Mouse (Mus musculus) CH12.LX (cell line): Measurements from ENCODE around the gene Vamp2. TPM values are rescaled to one million over a fixed set of nuclear protein-coding genes. Genes with fewer than 3 reads are reported as not detected.

Experiments
- DNase-seq: peaks from one replicate; pipeline ENCODE4 v3.0.0-alpha.2; 2013; ENCODE audit errors: extremely low read depth
- H3K27ac ChIP-seq: 2 replicates; pipeline ENCODE4 v1.5.1; 2012; ENCODE audit warnings: low read depth, mild to moderate bottlenecking, control low read depth, moderate library complexity; ENCODE audit not compliant: insufficient read depth
- H3K27me3 ChIP-seq: replicated peaks from 2 replicates; pipeline ENCODE3; 2012; ENCODE audit warnings: inconsistent platforms
- H3K36me3 ChIP-seq, 2 experiments: replicated peaks in 1 of 2; 2 replicates each; pipeline versions ENCODE3 to v1.6.1; 2012; ENCODE audit warnings: inconsistent platforms in 1 of 2, low read length in 1 of 2, mild to moderate bottlenecking in 1 of 2, mixed read lengths in 1 of 2, moderate library complexity in 1 of 2; ENCODE audit not compliant: control insufficient read depth in 1 of 2, insufficient read depth in 1 of 2
- H3K4me1 ChIP-seq, 2 experiments: 2 replicates each; pipeline ENCODE4 v1.6.1; 2012; ENCODE audit warnings: inconsistent platforms in 1 of 2, moderate library complexity in 1 of 2; ENCODE audit not compliant: insufficient read depth in 2 of 2, control insufficient read depth in 1 of 2
- H3K4me2 ChIP-seq: 2 replicates; pipeline ENCODE4 v1.6.1; 2012; ENCODE audit warnings: low read depth, mild to moderate bottlenecking, control low read depth; ENCODE audit not compliant: poor library complexity, insufficient read depth, severe bottlenecking
- H3K4me3 ChIP-seq, 3 experiments: fragments of 150-350 bp in 1 of 3; sonication (generic) in 1 of 3; replicated peaks in 1 of 3; 2 replicates each; pipeline versions ENCODE3 to v1.5.1; 2011 to 2012; ENCODE audit warnings: low read depth in 2 of 3, low read length in 2 of 3, mild to moderate bottlenecking in 2 of 3, moderate library complexity in 2 of 3, control low read depth in 1 of 3, improper control_type of control experiment in 1 of 3, inconsistent platforms in 1 of 3, mixed read lengths in 1 of 3; ENCODE audit not compliant: poor library complexity in 1 of 3
- H3K79me2 ChIP-seq: replicated peaks from 2 replicates; pipeline ENCODE4 v1.6.1; 2012; ENCODE audit warnings: mild to moderate bottlenecking, moderate library complexity; ENCODE audit not compliant: control insufficient read depth, poor library complexity, insufficient read depth, severe bottlenecking; ENCODE audit errors: extremely low read depth
- H3K9ac ChIP-seq: 2 replicates; pipeline ENCODE4 v1.6.1; 2012; ENCODE audit warnings: low read depth, mild to moderate bottlenecking, control low read depth, moderate library complexity; ENCODE audit not compliant: insufficient read depth
- H3K9me3 ChIP-seq: replicated peaks from 2 replicates; pipeline ENCODE3; 2012; ENCODE audit warnings: low read length, inconsistent platforms, mixed read lengths
- BHLHE40 ChIP-seq: IDR thresholded peaks from 2 replicates; pipeline ENCODE4 v1.6.1; 2011; ENCODE audit warnings: mild to moderate bottlenecking, low read depth, low read length, improper control_type of control experiment
- CTCF ChIP-seq, 2 experiments: IDR thresholded peaks in 1 of 2; conservative IDR thresholded peaks in 1 of 2; 2 replicates each; pipeline ENCODE4 v1.5.1; 2011 to 2012; ENCODE audit warnings: low read depth in 2 of 2, low read length in 2 of 2, improper control_type of control experiment in 1 of 2, inconsistent platforms in 1 of 2, mild to moderate bottlenecking in 1 of 2, moderate library complexity in 1 of 2
- ELF1 ChIP-seq: IDR thresholded peaks from 2 replicates; pipeline ENCODE4 v1.6.1; 2014; ENCODE audit warnings: low read depth, mild to moderate bottlenecking, inconsistent platforms, low read length, improper control_type of control experiment
- ETS1 ChIP-seq: conservative IDR thresholded peaks from 2 replicates; pipeline ENCODE4 v1.6.1; 2012; ENCODE audit warnings: low read depth, mild to moderate bottlenecking, inconsistent platforms, low read length, improper control_type of control experiment, moderate library complexity
- IRF4 ChIP-seq: IDR thresholded peaks from 2 replicates; pipeline ENCODE4 v1.6.1; 2014; ENCODE audit warnings: low read depth, mild to moderate bottlenecking, inconsistent platforms, low read length, improper control_type of control experiment
- JUND ChIP-seq: conservative IDR thresholded peaks from 2 replicates; pipeline ENCODE4 v1.6.1; 2011; ENCODE audit warnings: low read depth, low read length, improper control_type of control experiment
- MAFK ChIP-seq: IDR thresholded peaks from 2 replicates; pipeline ENCODE4 v1.6.1; 2011; ENCODE audit warnings: low read length, improper control_type of control experiment; ENCODE audit not compliant: insufficient replicate concordance
- MAX ChIP-seq: IDR thresholded peaks from 2 replicates; pipeline ENCODE4 v1.6.1; 2011; ENCODE audit warnings: low read length, improper control_type of control experiment
- MAZ ChIP-seq: IDR thresholded peaks from 2 replicates; pipeline ENCODE4 v1.6.1; 2012; ENCODE audit warnings: low read depth, mild to moderate bottlenecking, inconsistent platforms, low read length, improper control_type of control experiment, moderate library complexity
- MEF2A ChIP-seq: IDR thresholded peaks from 2 replicates; pipeline ENCODE4 v1.6.1; 2014; ENCODE audit warnings: low read depth, mild to moderate bottlenecking, inconsistent platforms, low read length, improper control_type of control experiment, borderline replicate concordance
- MXI1 ChIP-seq: IDR thresholded peaks from 2 replicates; pipeline ENCODE4 v1.6.1; 2011; ENCODE audit warnings: mild to moderate bottlenecking, low read depth, low read length, improper control_type of control experiment
- MYC ChIP-seq: IDR thresholded peaks from 2 replicates; pipeline ENCODE4 v1.6.1; 2011; ENCODE audit warnings: low read depth, mild to moderate bottlenecking, improper control_type of control experiment, low read length
- NRF1 ChIP-seq: IDR thresholded peaks from 2 replicates; pipeline ENCODE4 v1.6.1; 2014; ENCODE audit warnings: low read depth, mild to moderate bottlenecking, inconsistent platforms, low read length, improper control_type of control experiment, moderate library complexity
- POLR2A ChIP-seq: IDR thresholded peaks from 2 replicates; pipeline ENCODE4 v1.6.1; 2011; ENCODE audit warnings: low read depth, mild to moderate bottlenecking, improper control_type of control experiment, low read length
- POLR2AphosphoS2 ChIP-seq: IDR thresholded peaks from 2 replicates; pipeline ENCODE4 v1.6.1; 2011; ENCODE audit warnings: low read depth, low read length, improper control_type of control experiment
- RCOR1 ChIP-seq: conservative IDR thresholded peaks from 2 replicates; pipeline ENCODE4 v1.6.1; 2012; ENCODE audit warnings: low read depth, mild to moderate bottlenecking, inconsistent platforms, low read length, improper control_type of control experiment
- SIN3A ChIP-seq: IDR thresholded peaks from 2 replicates; pipeline ENCODE4 v1.6.1; 2012; ENCODE audit warnings: low read length, improper control_type of control experiment, inconsistent platforms
- TBP ChIP-seq: conservative IDR thresholded peaks from 2 replicates; pipeline ENCODE4 v1.6.1; 2011; ENCODE audit warnings: low read depth, low read length, improper control_type of control experiment
- USF1 ChIP-seq: IDR thresholded peaks from 2 replicates; pipeline ENCODE4 v1.6.1; 2014; ENCODE audit warnings: low read depth, mild to moderate bottlenecking, inconsistent platforms, low read length, improper control_type of control experiment
- USF2 ChIP-seq: conservative IDR thresholded peaks from 2 replicates; pipeline ENCODE4 v1.6.1; 2011; ENCODE audit warnings: low read depth, low read length, improper control_type of control experiment
- ZC3H11A ChIP-seq: IDR thresholded peaks from 2 replicates; pipeline ENCODE4 v1.6.1; 2012; ENCODE audit warnings: low read depth, mild to moderate bottlenecking, inconsistent platforms, low read length, improper control_type of control experiment
- dilution Hi-C: fragments of 300-500 bp; cut with MboI; formaldehyde crosslinking; loops from 2 replicates; pipeline ENCODE4 v1.14.3; 2020; ENCODE audit warnings: low sequenced_read_pairs; ENCODE audit not compliant: extremely low pct_unique_long_range_greater_than_20kb, extremely low pct_ligation_motif_present
- in situ Hi-C: fragments of 300-500 bp; cut with MboI; formaldehyde crosslinking; loops from 3 replicates; pipeline ENCODE4 v1.14.3; 2019; ENCODE audit warnings: low sequenced_read_pairs, low pct_ligation_motif_present, low pct_unique_long_range_greater_than_20kb, mixed read lengths
- polyA plus RNA-seq: library from polyadenylated mRNA; unstranded; fragments of >175 nt; gene quantifications from 2 replicates; pipeline ENCODE4 v1.2.1, GENCODE M21; 2012; ENCODE audit warnings: low read depth; ENCODE audit not compliant: insufficient read length
- total RNA-seq, 2 experiments: library from RNA; depleted of rRNA; stranded (reverse); fragments of 300-350 nt in 1 of 2; fragments of >200 nt in 1 of 2; gene quantifications; 2 replicates each; pipeline ENCODE4 v1.2.3; 2012 to 2014

Vamp2 gene
- total and polyA plus RNA-seq, 3 experiments = 1.3 to 26.0 (median 8.2) TPM

DNA sequence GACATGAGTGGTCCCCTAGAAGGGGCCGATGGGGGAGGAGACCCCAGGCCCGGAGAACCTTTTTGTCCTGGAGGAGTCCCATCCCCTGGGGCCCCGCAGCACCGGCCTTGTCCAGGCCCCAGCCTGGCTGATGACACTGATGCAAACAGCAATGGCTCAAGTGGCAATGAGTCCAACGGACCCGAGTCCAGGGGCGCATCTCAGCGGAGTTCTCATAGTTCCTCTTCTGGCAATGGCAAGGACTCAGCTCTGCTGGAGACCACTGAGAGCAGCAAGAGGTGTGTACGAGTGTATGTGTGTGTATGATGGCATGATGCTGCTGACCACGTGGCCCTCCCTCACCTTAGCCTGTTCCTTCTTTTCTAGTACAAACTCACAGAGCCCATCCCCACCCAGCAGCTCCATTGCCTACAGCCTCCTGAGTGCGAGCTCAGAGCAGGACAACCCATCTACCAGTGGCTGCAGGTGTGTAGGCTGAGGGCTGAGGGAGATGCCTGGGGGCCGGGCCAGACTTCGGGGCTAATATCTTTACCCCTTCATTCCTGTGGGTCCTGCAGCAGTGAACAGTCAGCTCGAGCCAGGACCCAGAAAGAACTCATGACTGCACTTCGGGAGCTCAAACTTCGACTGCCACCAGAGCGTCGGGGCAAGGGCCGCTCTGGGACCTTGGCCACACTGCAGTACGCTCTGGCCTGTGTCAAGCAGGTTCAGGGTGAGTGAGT, 12.5 kb downstream of the Vamp2 start:
- Histone ChIP-seq H3K27ac (peak overlapping the region; percentile 80), H3K4me3 (peak overlapping the region; percentile 59 to 67 (median 64)), H3K9ac (peak overlapping the region; percentile 69), H3K79me2 (peaks cover 22% of the 10 kb centered on the region), H3K4me2 (peak overlapping the region; percentile 81), H3K9me3 (no peaks in the 10 kb centered on the region)
- dilution Hi-C loops (no loop called here), in situ Hi-C loops (no loop called here)
- TF ChIP-seq SIN3A = no peak
- no peak for TF ChIP-seq ELF1
- no peak for TF ChIP-seq MAZ
- no peak for TF ChIP-seq POLR2A
- no peak for TF ChIP-seq JUND
- TF ChIP-seq TBP = no peak
- TF ChIP-seq MEF2A = no peak
- no peak for TF ChIP-seq IRF4
- no peak for TF ChIP-seq POLR2AphosphoS2
- TF ChIP-seq CTCF (conservative IDR thresholded peaks at IDR 0.05 in 1 of 2, IDR thresholded peaks at IDR 0.05 in 1 of 2; ENCODE audit: low read depth in 2 of 2, low read length in 2 of 2) = no peak
- TF ChIP-seq MAX = peak; percentile 85
- no peak for TF ChIP-seq ZC3H11A
- peak; percentile 81 for TF ChIP-seq MYC
- TF ChIP-seq MXI1 = peak; percentile 65
- peak; percentile 15; the same call in 1 of the 2 replicates for TF ChIP-seq USF1
- no peak for TF ChIP-seq NRF1
- no peak for TF ChIP-seq MAFK
- no peak; the same call in 1 of the 2 replicates for TF ChIP-seq BHLHE40
- TF ChIP-seq RCOR1 = no peak
- TF ChIP-seq, all 38 proteins: peak for 4
- DNase-seq = no peak
- Histone ChIP-seq H3K36me3 (peaks cover 51 to 53% of the 10 kb centered on the region in 2 experiments), H3K27me3 (peaks cover 6% of the 10 kb centered on the region), H3K4me1 (peaks cover 20 to 49% of the 10 kb centered on the region in 2 experiments)

DNA sequence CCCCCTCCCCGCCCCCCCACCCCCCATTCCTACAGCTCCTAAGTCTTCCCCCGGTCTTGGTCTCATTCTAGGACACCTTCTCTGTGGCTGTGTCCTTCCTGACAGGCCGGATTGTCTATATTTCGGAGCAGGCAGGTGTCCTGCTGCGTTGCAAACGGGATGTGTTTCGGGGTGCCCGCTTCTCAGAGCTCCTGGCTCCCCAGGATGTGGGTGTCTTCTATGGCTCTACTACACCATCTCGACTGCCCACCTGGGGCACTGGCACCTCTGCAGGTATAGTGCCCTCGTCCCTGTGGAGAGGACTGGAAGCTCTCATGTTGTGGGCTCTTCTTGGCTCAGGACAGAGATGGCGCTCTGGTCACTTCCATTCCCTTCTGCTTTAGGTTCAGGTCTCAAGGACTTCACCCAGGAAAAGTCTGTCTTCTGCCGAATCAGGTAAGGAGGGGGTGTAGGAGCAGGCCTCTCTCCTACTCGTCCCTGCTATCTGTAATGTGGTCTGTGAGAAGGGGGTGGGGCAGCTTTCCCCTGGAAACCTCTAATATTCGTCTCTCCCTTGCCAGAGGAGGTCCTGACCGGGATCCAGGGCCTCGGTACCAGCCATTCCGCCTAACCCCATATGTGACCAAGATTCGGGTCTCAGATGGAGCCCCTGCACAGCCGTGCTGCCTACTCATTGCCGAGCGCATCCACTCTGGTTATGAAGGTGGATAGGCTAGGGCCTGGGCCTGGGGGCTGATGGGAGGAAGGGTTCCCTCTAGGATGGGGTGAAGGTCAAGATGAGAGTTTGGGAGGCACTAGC, 13.5 kb downstream of the Vamp2 start:
- Histone ChIP-seq H3K4me2 (no peak overlapping the region), H3K79me2 (peaks cover 22% of the 10 kb centered on the region), H3K27ac (no peak overlapping the region), H3K4me3 (no peak overlapping the region), H3K36me3 (peaks cover 60 to 63% of the 10 kb centered on the region in 2 experiments), H3K4me1 (peaks cover 20 to 39% of the 10 kb centered on the region in 2 experiments), H3K9me3 (no peaks in the 10 kb centered on the region), H3K9ac (no peak overlapping the region), H3K27me3 (peaks cover 2% of the 10 kb centered on the region)
- in situ Hi-C loops (no loop called here), dilution Hi-C loops (no loop called here)
- no peak for DNase-seq
- TF ChIP-seq ETS1 (no peak), USF2 (no peak)
